Mouse (Mus musculus) olfactory bulb, adult 2 months (tissue): ENCODE data around the gene Ppp6c.
"Not testable (repeated sequence)": the region's sequence is repeated elsewhere in the genome, so short reads cannot be mapped to it uniquely, and the experiment has no call there.

Experiments used
- CTCF ChIP-seq: fragments of 200-500 bp; IDR thresholded peaks from 2 replicates; pipeline ENCODE4 v1.5.1; 2012; ENCODE audit warnings: low read depth, mild to moderate bottlenecking, low read length, moderate library complexity; ENCODE audit not compliant: insufficient read depth
- POLR2A ChIP-seq: fragments of 200-500 bp; IDR thresholded peaks from 2 replicates; pipeline ENCODE4 v1.6.1; 2012; ENCODE audit warnings: mild to moderate bottlenecking, low read depth, low read length, moderate library complexity; ENCODE audit not compliant: insufficient read depth

DNA sequence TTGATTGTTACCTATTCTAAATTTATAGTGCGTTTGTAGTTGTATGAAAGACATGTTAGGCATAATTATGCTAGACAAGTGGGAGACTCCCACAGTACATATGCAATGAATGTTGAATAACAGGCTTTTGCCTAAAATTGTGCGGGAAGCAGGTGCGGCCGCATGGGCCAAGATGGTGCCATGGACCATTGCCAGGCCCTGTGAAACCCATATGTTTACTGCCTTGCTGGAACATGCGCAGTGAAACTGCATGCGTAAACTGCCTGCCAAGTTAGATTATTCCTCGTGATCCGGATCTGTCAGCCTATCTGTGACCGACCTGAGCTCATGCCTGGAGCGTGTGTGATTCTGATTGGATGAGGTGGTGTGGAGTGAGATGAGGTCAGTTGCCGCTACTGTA, 26.0 kb upstream of the Ppp6c start:
- TF ChIP-seq POLR2A, CTCF: not testable (repeated sequence)
